Mouse (Mus musculus): ENCODE data around the gene Camkk2. TPM values are rescaled to one million over a fixed set of nuclear protein-coding genes. Genes with fewer than 3 reads are reported as not detected.
A peak's percentile ranks its signal among the peaks of the same experiment; 100 is the strongest.

The Camkk2 gene
- total RNA-seq, 2 experiments from 2014 or later: 26.7 to 36.4 TPM

- no peak for DNase-seq (ENCODE audit: low spot score in 2 of 2)
Measured at GRCm38 (mm10) chr5:122747950-122748349, 31.3 kb downstream of the Camkk2 start.

- DNase-seq (ENCODE audit: low spot score in 2 of 2): no peak
Measured at GRCm38 (mm10) chr5:122743880-122744422, 35.3 kb downstream of the Camkk2 start.

GRCm38 (mm10) chr5:122736761-122737160 is 42.4 kb downstream of the Camkk2 start:
- no peak for DNase-seq (ENCODE audit: low spot score in 2 of 2)

GRCm38 (mm10) chr5:122735853-122736252 is 43.4 kb downstream of the Camkk2 start:
- no peak for DNase-seq (ENCODE audit: low spot score in 2 of 2)

- DNase-seq (ENCODE audit: low spot score in 2 of 2): no peak
Measured at GRCm38 (mm10) chr5:122733881-122734280, 45.3 kb downstream of the Camkk2 start.

- no peak for DNase-seq (ENCODE audit: low spot score in 2 of 2)
Measured at GRCm38 (mm10) chr5:122731991-122732673, 47.1 kb downstream of the Camkk2 start.

GRCm38 (mm10) chr5:122731321-122731720 is 47.9 kb downstream of the Camkk2 start:
- DNase-seq (ENCODE audit: low spot score in 2 of 2): peak; percentile 64 to 79

GRCm38 (mm10) chr5:122730776-122731175 is 48.4 kb downstream of the Camkk2 start:
- DNase-seq (ENCODE audit: low spot score in 2 of 2): no peak

- DNase-seq (ENCODE audit: low spot score in 2 of 2): no peak
Measured at GRCm38 (mm10) chr5:122727096-122727495, 52.1 kb downstream of the Camkk2 start.

- no peak for DNase-seq (ENCODE audit: low spot score in 2 of 2)
Measured at GRCm38 (mm10) chr5:122726595-122726994, 52.6 kb downstream of the Camkk2 start.

GRCm38 (mm10) chr5:122726068-122726467 is 53.1 kb downstream of the Camkk2 start:
- peak; percentile 48 to 62 for DNase-seq (ENCODE audit: low spot score in 2 of 2)

- DNase-seq (ENCODE audit: low spot score in 2 of 2): no peak
Measured at GRCm38 (mm10) chr5:122725453-122725852, 53.8 kb downstream of the Camkk2 start.

GRCm38 (mm10) chr5:122719168-122719567 is 60.0 kb downstream of the Camkk2 start:
- DNase-seq (ENCODE audit: low spot score in 2 of 2): no peak

GRCm38 (mm10) chr5:122718400-122718799 is 60.8 kb downstream of the Camkk2 start:
- DNase-seq (ENCODE audit: low spot score in 2 of 2): no peak

GRCm38 (mm10) chr5:122716793-122717192 is 62.4 kb downstream of the Camkk2 start:
- DNase-seq (ENCODE audit: low spot score in 2 of 2): no peak

- DNase-seq (ENCODE audit: low spot score in 2 of 2): no peak
Measured at GRCm38 (mm10) chr5:122715723-122716122, 63.5 kb downstream of the Camkk2 start.

GRCm38 (mm10) chr5:122708819-122709218 is 70.4 kb downstream of the Camkk2 start:
- no peak for DNase-seq (ENCODE audit: low spot score in 2 of 2)

GRCm38 (mm10) chr5:122707276-122708181 is 71.7 kb downstream of the Camkk2 start, which contains the start of gene P2rx4:
P2rx4 (plus strand) TSS chr5:122707544.
- peak; percentile 79 for DNase-seq (ENCODE audit: low spot score in 2 of 2)

- no peak for DNase-seq (ENCODE audit: low spot score in 2 of 2)
Measured at GRCm38 (mm10) chr5:122706917-122707275, 72.3 kb downstream of the Camkk2 start.

GRCm38 (mm10) chr5:122705174-122705573 is 74.0 kb downstream of the Camkk2 start:
- no peak for DNase-seq (ENCODE audit: low spot score in 2 of 2)

GRCm38 (mm10) chr5:122704571-122704970 is 74.6 kb downstream of the Camkk2 start:
- DNase-seq (ENCODE audit: low spot score in 2 of 2): no peak

- no peak for DNase-seq (ENCODE audit: low spot score in 2 of 2)
Measured at GRCm38 (mm10) chr5:122703574-122703973, 75.6 kb downstream of the Camkk2 start.
